Mouse (Mus musculus): ENCODE measurements at regions not wholly inside any gene's neighbourhood (a gene's known extent, or its start where the extent isn't known, plus 50 kb on each side); places are given as distances from the start of the nearest gene placed in this dataset.

DNA sequence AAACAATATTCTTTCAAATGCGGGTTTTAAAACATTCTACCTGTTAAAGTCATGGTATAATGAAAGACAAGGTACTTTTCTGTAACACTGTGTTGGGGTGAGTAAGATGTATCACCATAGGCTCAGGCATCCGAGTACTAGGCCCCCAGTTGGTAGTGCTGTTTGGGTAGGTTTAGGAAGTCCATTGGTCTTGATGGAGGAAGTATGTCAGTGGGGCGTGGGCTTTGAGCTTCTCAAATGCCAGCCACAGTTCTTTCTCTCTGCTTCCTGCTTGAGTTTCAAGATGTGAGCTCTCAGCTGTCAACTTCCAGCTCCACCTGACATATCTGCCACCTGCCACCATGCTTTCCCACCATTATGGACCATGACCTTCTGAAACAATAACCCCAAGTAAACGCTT lies 267.7 kb upstream of the Acvr2a start:
- H3K4me1 ChIP-seq: 0 out of 2 replicates have a peak, but pooled peaks cover 5% of the 10 kb centered on the region
- H3K27me3 ChIP-seq (replicated peaks): no peaks in the 10 kb centered on the region
- H3K36me3 ChIP-seq (replicated peaks; ENCODE audit: low read length): no peaks in the 10 kb centered on the region
- no peak overlapping the region for H3K4me3 ChIP-seq (replicated peaks)
- TF ChIP-seq GATA1 (IDR thresholded peaks at IDR 0.05; ENCODE audit: borderline replicate concordance, low read length): no peak
- H3K9me3 ChIP-seq: no peaks in the 10 kb centered on the region

DNA sequence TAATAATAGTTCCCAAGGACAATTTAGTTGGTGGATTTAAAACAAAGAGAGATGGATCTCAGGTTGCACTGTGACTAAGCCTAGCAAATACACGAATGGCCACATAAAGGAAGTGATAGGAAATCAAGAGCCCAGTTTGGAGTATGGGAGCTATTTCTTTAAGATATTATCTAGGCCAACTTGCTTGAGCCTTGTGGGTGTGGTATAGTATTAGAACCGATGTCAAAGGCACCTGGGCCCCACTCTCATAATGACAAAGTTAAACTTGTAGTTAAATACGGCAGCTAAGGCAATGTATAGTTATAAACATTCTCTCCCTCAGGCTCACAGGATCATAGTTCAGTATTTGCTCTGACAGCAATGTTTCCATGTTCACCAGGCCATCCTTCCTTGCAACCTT lies 257.3 kb upstream of the Acvr2a start:
- TF ChIP-seq FLI1 (IDR thresholded peaks at IDR 0.05; ENCODE audit: low read length): no peak
- no peak for TF ChIP-seq GATA1 (IDR thresholded peaks at IDR 0.05; ENCODE audit: borderline replicate concordance, low read length)
- no peaks in the 10 kb centered on the region for H3K4me1 ChIP-seq
- H3K9me3 ChIP-seq: no peaks in the 10 kb centered on the region
- H3K4me3 ChIP-seq (replicated peaks): no peak overlapping the region
- H3K27me3 ChIP-seq (replicated peaks): no peaks in the 10 kb centered on the region
- no peaks in the 10 kb centered on the region for H3K36me3 ChIP-seq (replicated peaks; ENCODE audit: low read length)

DNA sequence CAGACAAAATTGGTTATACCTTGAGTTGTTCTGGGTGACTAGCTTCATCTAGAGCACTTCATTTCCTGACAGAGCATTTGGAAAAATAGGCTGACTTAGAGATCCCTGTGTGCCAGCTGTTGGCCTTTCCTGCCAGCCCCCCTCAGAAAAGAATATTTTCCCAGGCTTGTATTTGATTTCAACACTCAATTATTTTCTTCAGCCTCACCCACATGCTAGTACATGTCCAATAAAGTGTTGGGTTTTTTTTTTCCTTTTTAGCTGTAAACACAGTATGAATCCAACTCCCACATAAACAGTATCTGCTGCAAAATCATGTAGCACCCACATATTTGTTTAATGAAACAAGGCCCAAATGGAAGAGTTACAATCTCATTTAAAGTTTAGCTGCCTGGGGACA lies 256.8 kb upstream of the Acvr2a start:
- Histone ChIP-seq H3K36me3 (replicated peaks; ENCODE audit: low read length) (no peaks in the 10 kb centered on the region), H3K4me3 (replicated peaks) (no peak overlapping the region)
- TF ChIP-seq FLI1 (IDR thresholded peaks at IDR 0.05; ENCODE audit: low read length) (no peak), GATA1 (IDR thresholded peaks at IDR 0.05; ENCODE audit: borderline replicate concordance, low read length) (no peak)

DNA sequence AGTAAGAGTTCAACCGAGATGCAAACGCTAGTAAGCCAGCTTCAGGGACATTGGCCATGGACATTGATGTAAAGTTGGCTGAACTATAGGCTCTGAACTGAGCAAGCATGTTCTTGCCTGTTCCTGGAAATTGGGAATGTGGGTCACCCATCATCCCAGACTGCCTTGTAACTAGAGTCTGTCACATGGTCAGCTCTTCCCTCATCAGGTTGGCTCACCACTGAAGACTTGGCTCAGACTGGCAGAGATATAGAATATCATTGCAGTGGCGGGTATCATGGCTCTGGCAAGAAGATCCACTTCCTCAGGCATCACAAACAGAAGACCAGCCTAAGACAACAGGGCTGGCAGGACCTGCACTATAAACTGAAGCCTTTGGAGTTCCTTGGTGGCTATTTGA lies 255.3 kb upstream of the Acvr2a start:
- H3K9me3 ChIP-seq: no peaks in the 10 kb centered on the region
- H3K4me3 ChIP-seq (replicated peaks): no peak overlapping the region
- no peaks in the 10 kb centered on the region for H3K27me3 ChIP-seq (replicated peaks)
- TF ChIP-seq FLI1 (IDR thresholded peaks at IDR 0.05; ENCODE audit: low read length) (no peak), GATA1 (IDR thresholded peaks at IDR 0.05; ENCODE audit: borderline replicate concordance, low read length) (no peak)
- no peaks in the 10 kb centered on the region for H3K4me1 ChIP-seq
- no peaks in the 10 kb centered on the region for H3K36me3 ChIP-seq (replicated peaks; ENCODE audit: low read length)

More for the DNA sequence above, 256.8 kb upstream of the Acvr2a start:
- Histone ChIP-seq H3K27me3 (replicated peaks) (no peaks in the 10 kb centered on the region), H3K4me1 (no peaks in the 10 kb centered on the region), H3K9me3 (no peaks in the 10 kb centered on the region)

DNA sequence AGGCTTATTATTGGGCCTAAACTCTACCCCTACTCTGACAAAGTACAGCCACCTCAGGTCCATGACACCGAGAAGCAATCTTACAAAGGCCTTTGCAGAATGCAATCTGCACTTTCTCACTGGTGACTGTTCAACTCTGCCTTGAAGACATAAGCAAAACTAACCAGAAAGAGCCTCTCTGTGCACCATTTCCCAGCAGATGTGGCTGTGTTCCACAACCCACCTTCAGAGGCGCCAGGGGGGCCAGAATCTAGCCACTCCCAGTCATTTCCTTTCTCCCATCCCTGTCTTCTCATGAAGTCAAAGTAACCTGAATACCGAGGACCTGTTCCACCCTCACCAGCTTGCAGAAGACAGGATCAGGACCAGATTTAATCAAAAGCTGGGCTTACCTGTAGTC lies 250.3 kb upstream of the Acvr2a start:
- Histone ChIP-seq H3K4me1 (no peaks in the 10 kb centered on the region), H3K9me3 (peaks cover 6% of the 10 kb centered on the region; the same call in 1 of the 2 replicates), H3K4me3 (replicated peaks) (no peak overlapping the region), H3K27me3 (replicated peaks) (no peaks in the 10 kb centered on the region), H3K36me3 (replicated peaks; ENCODE audit: low read length) (no peaks in the 10 kb centered on the region)
- no peak for TF ChIP-seq GATA1 (IDR thresholded peaks at IDR 0.05; ENCODE audit: borderline replicate concordance, low read length)
- TF ChIP-seq FLI1 (IDR thresholded peaks at IDR 0.05; ENCODE audit: low read length): no peak

DNA sequence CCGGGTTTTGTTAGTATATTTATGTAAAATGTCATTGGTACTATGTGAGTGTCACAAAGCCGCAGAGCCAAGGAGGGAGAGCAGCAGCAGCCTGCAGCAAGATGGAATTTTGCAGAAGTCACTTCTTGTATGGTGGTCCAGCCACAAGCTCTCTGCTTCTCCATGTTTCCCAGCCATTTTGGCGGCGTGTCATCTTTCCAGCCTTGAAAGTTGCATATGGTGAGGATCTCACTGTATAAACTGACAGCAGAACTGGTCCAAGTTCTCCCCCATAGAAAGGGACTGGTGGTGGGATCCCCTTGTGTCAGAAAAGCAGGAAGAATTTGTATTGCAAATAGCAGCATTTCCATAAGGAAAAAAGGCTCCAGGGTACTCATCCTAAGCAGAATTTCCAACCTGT lies 249.7 kb upstream of the Acvr2a start:
- TF ChIP-seq FLI1 (IDR thresholded peaks at IDR 0.05; ENCODE audit: low read length) (no peak), GATA1 (IDR thresholded peaks at IDR 0.05; ENCODE audit: borderline replicate concordance, low read length) (no peak)
- H3K27me3 ChIP-seq (replicated peaks): no peaks in the 10 kb centered on the region
- H3K36me3 ChIP-seq (replicated peaks; ENCODE audit: low read length): no peaks in the 10 kb centered on the region
- no peak overlapping the region for H3K4me3 ChIP-seq (replicated peaks)
- H3K4me1 ChIP-seq: no peaks in the 10 kb centered on the region
- H3K9me3 ChIP-seq: peaks cover 6% of the 10 kb centered on the region; the same call in 1 of the 2 replicates

DNA sequence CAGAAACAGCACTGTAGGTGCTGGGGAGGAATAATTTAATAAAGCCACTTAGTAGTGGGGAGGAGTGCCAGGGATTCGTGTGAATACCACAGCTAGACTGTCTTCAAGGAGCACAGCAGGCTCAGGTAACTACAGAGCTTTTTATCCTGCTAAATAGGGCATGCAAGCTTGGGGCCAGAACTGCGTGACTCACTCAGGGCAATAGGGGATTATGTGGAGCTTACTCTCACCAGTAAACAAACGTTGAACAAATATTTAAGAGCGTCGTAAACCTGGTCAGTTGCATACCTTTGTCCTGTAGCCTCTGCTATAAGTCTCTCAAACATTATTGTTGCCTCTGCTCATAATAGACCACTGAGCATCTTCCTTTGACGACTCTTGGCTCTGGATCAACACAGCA lies 246.0 kb upstream of the Acvr2a start:
- no peaks in the 10 kb centered on the region for H3K27me3 ChIP-seq (replicated peaks)
- TF ChIP-seq GATA1 (IDR thresholded peaks at IDR 0.05; ENCODE audit: borderline replicate concordance, low read length) (no peak), FLI1 (IDR thresholded peaks at IDR 0.05; ENCODE audit: low read length) (no peak)

DNA sequence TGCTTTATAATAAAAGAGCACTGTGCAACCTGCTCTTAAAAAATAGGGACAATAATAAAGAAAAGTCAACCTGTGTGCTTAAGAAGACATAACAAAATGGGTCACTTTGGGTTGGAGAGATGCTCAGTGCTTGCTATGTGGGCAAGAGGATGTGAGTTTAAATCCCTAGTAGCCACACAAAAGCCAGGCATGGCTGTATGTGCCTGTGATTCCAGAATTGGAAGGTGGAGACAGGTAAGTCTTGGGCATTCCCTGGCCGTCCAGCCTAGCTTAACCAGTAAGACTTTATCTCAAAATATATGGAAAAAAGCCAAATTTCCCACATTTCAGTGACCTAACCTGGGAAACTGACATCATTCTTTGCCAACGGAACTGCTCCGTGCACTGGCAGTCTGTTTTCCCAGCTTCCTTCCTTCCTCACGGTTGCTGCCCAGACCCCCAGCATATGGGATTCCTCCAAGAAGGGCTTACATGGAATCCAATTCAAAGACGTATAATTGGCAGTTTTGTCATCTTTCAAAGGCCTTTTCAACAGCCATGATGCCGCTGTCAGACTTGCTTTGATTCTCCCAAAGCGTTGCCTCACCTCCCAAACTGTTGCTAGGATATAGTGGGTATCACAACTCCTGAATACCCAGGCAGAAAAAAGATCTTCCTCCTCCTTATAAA lies 227.6 kb upstream of the Acvr2a start:
- TF ChIP-seq FLI1 (IDR thresholded peaks at IDR 0.05; ENCODE audit: low read length) (no peak), GATA1 (IDR thresholded peaks at IDR 0.05; ENCODE audit: borderline replicate concordance, low read length) (no peak)

More for the DNA sequence above, 246.0 kb upstream of the Acvr2a start:
- H3K36me3 ChIP-seq (replicated peaks; ENCODE audit: low read length): no peaks in the 10 kb centered on the region
- H3K4me3 ChIP-seq (replicated peaks): no peak overlapping the region
- H3K9me3 ChIP-seq: peaks cover 6% of the 10 kb centered on the region; the same call in 1 of the 2 replicates
- no peaks in the 10 kb centered on the region for H3K4me1 ChIP-seq

DNA sequence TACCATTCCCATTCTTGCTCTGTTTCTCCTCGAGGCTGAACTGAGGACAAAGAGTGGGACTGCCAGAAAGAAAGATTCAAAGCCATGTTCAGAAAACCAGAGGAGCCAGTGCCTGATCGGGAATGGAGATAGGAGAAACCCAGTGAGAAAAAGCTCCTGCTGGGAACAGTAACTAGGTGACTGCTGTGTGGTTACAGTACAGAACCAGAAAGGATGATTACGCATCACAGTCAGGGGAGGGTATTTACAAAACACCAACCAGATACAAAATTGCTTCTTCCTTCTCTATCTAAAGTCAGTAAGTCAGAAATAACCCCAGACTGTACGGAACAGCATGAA lies 227.1 kb upstream of the Acvr2a start:
- no peaks in the 10 kb centered on the region for H3K36me3 ChIP-seq (replicated peaks; ENCODE audit: low read length)
- peaks cover 3% of the 10 kb centered on the region; the same call in 1 of the 2 replicates for H3K9me3 ChIP-seq
- H3K4me1 ChIP-seq: no peaks in the 10 kb centered on the region
- H3K27me3 ChIP-seq (replicated peaks): no peaks in the 10 kb centered on the region
- no peak overlapping the region for H3K4me3 ChIP-seq (replicated peaks)
- no peak for TF ChIP-seq FLI1 (IDR thresholded peaks at IDR 0.05; ENCODE audit: low read length)
- TF ChIP-seq GATA1 (IDR thresholded peaks at IDR 0.05; ENCODE audit: borderline replicate concordance, low read length): no peak

More for the DNA sequence above, 227.6 kb upstream of the Acvr2a start:
- H3K36me3 ChIP-seq (replicated peaks; ENCODE audit: low read length): no peaks in the 10 kb centered on the region
- H3K9me3 ChIP-seq: no peaks in the 10 kb centered on the region
- H3K27me3 ChIP-seq (replicated peaks): no peaks in the 10 kb centered on the region
- H3K4me1 ChIP-seq: no peaks in the 10 kb centered on the region
- H3K4me3 ChIP-seq (replicated peaks): no peak overlapping the region

DNA sequence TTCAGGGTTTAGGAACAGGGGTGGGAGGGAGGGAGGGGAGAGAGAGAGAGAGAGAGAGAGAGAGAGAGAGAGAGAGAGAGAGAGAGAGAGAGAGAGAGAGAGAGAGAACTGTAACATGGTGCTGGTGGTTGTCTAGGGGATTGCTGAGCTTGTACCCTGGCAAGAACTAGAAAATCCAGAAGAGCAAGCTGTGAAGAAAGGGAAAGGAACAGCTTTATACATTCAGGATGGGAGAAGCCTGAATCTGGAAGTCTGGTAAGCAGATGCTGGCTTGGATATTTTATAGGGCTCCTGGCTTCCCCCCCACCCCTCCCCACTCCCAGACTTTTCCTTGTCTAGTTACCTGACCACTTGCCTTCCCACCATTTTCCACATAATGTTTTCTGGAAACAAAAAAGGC lies 224.2 kb upstream of the Acvr2a start:
- H3K36me3 ChIP-seq (replicated peaks; ENCODE audit: low read length): no peaks in the 10 kb centered on the region
- H3K4me1 ChIP-seq: no peaks in the 10 kb centered on the region
- TF ChIP-seq FLI1 (IDR thresholded peaks at IDR 0.05; ENCODE audit: low read length) (no peak), GATA1 (IDR thresholded peaks at IDR 0.05; ENCODE audit: borderline replicate concordance, low read length) (no peak)
- peaks cover 3% of the 10 kb centered on the region; the same call in 1 of the 2 replicates for H3K9me3 ChIP-seq
- no peak overlapping the region for H3K4me3 ChIP-seq (replicated peaks)
- no peaks in the 10 kb centered on the region for H3K27me3 ChIP-seq (replicated peaks)
